In genomic region chr13:109628606-109629005, GRCm38 (mm10) we compare ENCODE assay signal across 26 mouse cellular contexts.
"Had no signal": no experiment of that assay in that cellular context is flagged by ENCODE, and none has a peak within 500 bp of the region (broad histone marks: within the 10 kb centered on the region; RNA-seq: fewer than 3 reads in every experiment).

No protein-coding gene starts in this region.

- H3K36me3 ChIP-seq: heart, embryonic 13.5 days; heart, embryonic 15.5 days; intestine, embryonic 15.5 days; limb, embryonic 10.5 days; limb, embryonic 12.5 days; liver, embryonic 13.5 days had no signal

- H3K4me2 ChIP-seq: heart, embryonic 11.5 days; heart, embryonic 13.5 days; heart, embryonic 15.5 days; hindbrain, embryonic 14.5 days; intestine, embryonic 15.5 days; limb, embryonic 12.5 days; liver, embryonic 11.5 days; liver, embryonic 13.5 days had no signal

- DNase-seq: gastrocnemius, postnatal 14 days; gastrocnemius, postnatal 36 days; heart, adult 11 months; heart, adult 2 months; heart, postnatal 14 days; heart, postnatal 36 days; kidney, adult 18-20 months; kidney, adult 8-10 months; kidney, postnatal 14 days; kidney, postnatal 36 days; layer of hippocampus, adult 9-11 months; layer of hippocampus, postnatal 36 days; liver; liver, embryonic 13.5 days had no signal

- H3K4me3 ChIP-seq: heart, adult 2 months; heart, embryonic 13.5 days; heart, embryonic 15.5 days; intestine, embryonic 15.5 days; limb, embryonic 10.5 days; limb, embryonic 12.5 days; liver, embryonic 13.5 days had no signal

- H3K27me3 ChIP-seq: heart, embryonic 13.5 days; heart, embryonic 15.5 days; intestine, embryonic 15.5 days; limb, embryonic 12.5 days; liver, embryonic 13.5 days had no signal

- H3K27ac ChIP-seq: heart, adult 2 months; heart, embryonic 13.5 days; heart, embryonic 15.5 days; hindbrain, embryonic 14.5 days; intestine, embryonic 15.5 days; kidney, postnatal 0 days; limb, embryonic 10.5 days; limb, embryonic 12.5 days; liver, embryonic 13.5 days had no signal

- ATAC-seq: hindbrain, embryonic 16.5 days; inflammation-experienced regulatory T-cells, adult 6 months; intestine, embryonic 15.5 days; intestine, postnatal 0 days had no signal

- H3K9ac ChIP-seq: heart, embryonic 13.5 days; heart, embryonic 15.5 days; hindbrain, embryonic 14.5 days; intestine, embryonic 15.5 days; limb, embryonic 12.5 days; liver, embryonic 13.5 days had no signal

- H3K9me3 ChIP-seq: heart, embryonic 13.5 days; heart, embryonic 15.5 days; intestine, embryonic 15.5 days; limb, embryonic 10.5 days; limb, embryonic 12.5 days; liver, embryonic 13.5 days had no signal
